Mouse (Mus musculus) natural killer cell, adult 2 months (primary cell): ENCODE data around the gene Telo2.
"Not testable (repeated sequence)": the region's sequence is repeated elsewhere in the genome, so short reads cannot be mapped to it uniquely, and the experiment has no call there.

Experiments
- DNase-seq, 2 experiments: peaks; one replicate each; pipeline ENCODE4 v3.0.0; 2022; ENCODE audit warnings: low spot score in 2 of 2

Telo2 gene

DNA sequence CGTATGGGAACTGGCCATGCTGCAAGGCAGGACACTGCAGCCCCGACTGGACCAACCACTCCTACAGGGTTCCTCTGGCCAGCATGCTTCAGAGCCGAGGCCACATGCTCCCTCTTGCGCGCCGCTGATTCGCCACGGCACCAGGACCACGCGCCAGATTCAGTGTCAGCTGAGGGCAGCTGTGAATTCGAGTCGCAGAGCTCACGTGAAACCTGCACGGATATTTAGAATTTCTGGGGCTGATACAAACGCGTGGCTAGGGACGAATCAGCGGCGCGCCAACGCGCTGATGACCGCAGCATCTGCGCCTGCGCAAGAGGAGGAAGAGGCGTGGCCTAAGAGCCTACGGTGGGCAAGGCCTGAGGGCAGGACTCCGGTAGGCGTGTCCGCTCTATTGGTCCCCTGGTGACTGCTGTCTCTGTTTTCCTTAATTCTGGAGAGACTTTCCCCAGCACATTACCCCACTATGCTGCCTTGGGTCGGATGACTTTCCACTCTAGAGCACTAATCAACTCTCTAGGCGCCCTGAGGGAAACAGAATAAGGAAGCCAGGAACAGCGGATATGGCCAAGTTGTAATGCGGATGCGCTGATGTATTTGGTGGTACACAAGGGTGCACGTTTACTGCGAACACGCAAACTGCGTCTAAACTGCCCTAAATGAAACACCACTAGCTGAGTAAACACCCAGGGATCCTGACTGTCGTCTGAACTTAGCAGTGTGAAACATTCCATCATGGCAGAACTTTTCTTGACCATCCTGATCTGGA, at the start of gene Telo2:
Telo2 (minus strand) TSS at position 304 of the 769 bp plus-strand sequence.
- peak; percentile 93 for DNase-seq

GRCm38 (mm10) chr17:25164770-25165169, 49.0 kb upstream of the Telo2 start:
- no peak for DNase-seq

DNA sequence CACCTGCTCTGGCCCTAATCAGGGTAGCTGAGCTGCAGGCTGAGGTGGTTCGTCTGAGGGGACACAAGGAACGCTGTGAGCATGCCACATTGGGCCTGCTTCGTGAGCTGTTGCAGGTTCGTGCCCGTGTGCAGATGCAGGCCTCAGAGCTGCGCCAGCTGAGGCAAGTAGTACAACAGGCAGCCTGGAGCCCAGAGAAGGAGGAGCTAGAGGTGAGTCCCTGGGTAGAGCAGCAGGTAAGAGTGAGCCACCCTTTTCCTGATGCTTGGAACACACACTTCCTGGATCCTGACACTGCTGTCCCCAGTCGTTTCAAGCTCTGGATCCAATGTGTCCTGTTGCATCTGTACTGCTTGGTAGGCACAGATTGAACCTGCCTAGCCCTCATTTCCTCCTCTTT, 47.6 kb upstream of the Telo2 start:
- DNase-seq = no peak

- DNase-seq = no peak
Measured at GRCm38 (mm10) chr17:25162161-25162560, 46.4 kb upstream of the Telo2 start, which contains the start of gene Ccdc154. Gene Ccdc154, plus strand, starts transcription at chr17:25162461.

- no peak for DNase-seq
Measured at GRCm38 (mm10) chr17:25139960-25140359, 24.2 kb upstream of the Telo2 start.

- DNase-seq = no peak
Measured at GRCm38 (mm10) chr17:25138803-25139202, 23.0 kb upstream of the Telo2 start.

DNA sequence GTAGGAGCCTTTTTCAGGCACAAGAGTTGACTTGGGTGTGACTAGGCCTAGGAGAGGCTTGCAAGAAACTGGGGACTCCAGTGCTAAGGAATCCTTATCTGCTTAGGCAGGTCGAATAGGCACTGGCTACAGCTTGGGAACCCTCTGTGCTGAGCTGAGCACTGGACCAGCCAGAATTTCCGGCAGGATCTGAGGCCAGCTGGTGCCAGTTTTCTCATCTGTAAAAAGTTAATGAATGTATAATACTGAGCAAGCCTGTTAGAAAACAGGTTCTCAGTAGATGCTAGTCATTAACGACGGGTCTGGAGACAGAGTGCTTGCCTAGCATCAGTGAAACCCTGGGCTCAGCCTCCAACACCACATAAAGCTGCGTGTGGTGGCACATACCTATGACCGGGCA, 19.9 kb upstream of the Telo2 start:
- DNase-seq = no peak

- DNase-seq = peak; percentile 79 to 91
Measured at GRCm38 (mm10) chr17:25133275-25133698, 17.5 kb upstream of the Telo2 start, which contains the start of gene Clcn7. Gene Clcn7, plus strand, starts transcription at chr17:25133391.

- no peak for DNase-seq
Measured at GRCm38 (mm10) chr17:25130060-25130459, 14.3 kb upstream of the Telo2 start.

DNA sequence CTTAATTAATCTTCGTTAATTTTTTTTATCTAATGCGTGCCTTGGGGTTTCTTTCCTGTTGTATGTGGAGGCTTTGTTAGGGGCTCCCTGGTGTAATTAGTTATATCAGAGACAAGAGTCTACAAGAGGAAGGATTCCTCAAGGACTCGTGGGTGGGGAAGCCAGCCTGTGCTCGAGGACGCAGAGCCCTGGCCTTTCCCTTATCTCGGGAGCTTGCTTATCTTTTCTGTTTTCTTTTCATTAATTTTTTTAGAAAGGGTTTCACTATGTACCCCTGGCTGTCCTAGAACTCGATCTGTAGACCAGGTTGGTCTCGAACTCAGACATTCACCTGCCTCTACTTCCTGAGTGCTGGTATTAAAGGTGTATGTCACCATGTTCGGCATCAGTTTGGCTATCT, 11.9 kb upstream of the Telo2 start:
- DNase-seq = no peak

- no peak for DNase-seq
Measured at GRCm38 (mm10) chr17:25127079-25127478, 11.3 kb upstream of the Telo2 start.

DNA sequence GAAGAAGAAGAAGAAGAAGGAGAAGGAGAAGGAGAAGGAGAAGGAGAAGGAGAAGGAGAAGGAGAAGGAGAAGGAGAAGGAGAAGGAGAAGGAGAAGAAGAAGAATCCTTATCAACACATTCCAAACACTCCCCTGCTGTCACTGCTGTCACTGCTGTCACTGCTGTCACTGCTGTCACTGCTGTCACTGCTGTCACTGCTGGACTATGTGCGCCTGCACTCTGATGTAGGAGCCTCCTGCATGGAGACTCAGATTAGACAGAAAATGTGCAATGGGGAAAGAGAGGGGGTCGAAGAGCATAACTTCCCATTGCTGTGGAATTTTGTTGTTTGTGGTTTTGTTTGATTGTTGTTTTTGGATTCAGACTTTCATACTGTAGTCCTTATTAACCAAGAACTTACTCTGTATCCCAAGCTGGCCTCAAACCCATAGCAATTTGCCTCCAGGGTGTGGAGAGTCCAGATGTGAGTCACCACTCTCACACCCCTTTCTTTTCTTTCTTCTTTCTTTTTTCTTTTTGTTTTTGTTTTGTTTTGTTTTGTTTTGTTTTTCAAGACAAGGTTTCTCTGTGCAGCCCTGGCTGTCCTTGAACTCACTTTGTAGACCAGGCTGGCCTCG, 9.8 kb upstream of the Telo2 start:
- not testable (repeated sequence) for DNase-seq

DNA sequence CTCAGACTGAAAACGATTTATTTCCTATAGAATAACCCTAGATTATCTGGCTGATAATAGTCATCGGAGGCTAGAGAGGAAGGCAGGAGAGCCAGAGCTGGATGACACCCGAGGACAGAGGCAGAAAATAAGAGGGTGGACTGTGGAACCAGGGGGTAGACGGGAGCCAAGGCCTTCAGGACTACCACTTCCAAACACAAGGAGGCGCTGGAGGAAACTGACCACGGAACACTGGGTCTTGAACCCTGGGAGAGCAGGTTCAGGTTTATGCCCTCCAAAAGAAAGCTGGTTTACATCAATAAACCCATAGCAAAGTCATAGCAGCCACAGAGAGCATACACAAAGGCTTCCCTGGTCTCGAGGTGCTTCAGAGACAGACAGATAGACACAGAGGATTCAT, 8.2 kb upstream of the Telo2 start:
- DNase-seq = peak; percentile 38 to 52

GRCm38 (mm10) chr17:25120406-25120805, 4.6 kb upstream of the Telo2 start, which contains the start of gene Ptx4:
Gene Ptx4, plus strand, starts transcription at chr17:25120760.
- no peak for DNase-seq

GRCm38 (mm10) chr17:25117263-25117662, 1.5 kb upstream of the Telo2 start:
- DNase-seq = peak; percentile 50 to 51

GRCm38 (mm10) chr17:25114908-25115645, 690 bp downstream of the Telo2 start:
- no peak for DNase-seq

- DNase-seq = no peak
Measured at GRCm38 (mm10) chr17:25112423-25112810, 3.4 kb downstream of the Telo2 start.

DNA sequence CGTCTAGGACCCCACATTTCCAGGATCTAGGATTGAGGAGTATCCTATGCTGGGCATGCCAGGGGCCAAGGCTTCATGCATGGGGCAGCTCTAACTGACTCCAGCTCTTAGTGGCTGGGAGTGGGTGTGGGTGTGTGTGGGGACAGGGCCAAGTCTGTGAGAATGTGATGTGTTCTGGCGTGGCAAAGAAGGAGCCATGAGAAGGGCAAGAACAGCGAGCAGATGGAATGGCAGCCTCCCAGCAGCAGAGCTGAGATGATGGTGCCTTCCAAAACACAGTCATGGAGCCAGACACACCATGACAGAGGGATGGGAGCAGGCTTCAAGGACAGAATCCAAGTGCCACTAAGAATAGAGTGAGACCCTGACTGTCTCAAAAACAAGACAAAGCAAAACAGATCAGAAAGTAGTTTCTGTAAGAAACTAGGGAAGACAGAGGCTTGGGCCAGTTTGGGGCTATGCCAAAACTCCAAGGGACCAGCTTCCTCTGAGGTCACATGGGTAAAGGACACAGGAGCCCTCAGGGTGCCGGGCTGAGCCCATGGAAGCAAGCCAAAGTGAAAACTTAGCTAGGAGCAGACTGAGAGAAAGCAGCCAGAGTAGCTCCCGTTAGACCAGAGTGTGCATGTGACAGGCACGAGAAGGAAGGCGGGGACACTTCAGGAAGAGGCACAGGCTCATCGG, 3.9 kb downstream of the Telo2 start:
- no peak for DNase-seq

DNA sequence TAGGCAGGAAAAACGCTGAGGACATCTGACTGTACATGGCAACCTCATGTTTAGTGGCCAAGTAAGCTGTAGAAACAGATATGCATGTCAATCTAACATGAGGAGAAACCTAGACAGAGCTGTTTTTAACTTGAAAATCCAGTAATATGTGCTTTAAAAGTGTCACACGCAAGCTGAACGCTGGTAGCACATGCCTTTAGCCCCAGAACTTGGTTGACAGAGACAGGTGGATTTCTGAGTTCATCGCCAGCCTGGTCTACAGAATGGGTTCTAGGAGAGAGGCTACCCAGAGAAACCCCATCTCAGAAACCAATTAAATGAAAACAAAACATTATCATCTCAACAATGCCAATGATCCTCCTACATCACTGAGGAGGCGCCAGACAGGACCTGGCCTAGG, 4.5 kb downstream of the Telo2 start:
- no peak for DNase-seq

DNA sequence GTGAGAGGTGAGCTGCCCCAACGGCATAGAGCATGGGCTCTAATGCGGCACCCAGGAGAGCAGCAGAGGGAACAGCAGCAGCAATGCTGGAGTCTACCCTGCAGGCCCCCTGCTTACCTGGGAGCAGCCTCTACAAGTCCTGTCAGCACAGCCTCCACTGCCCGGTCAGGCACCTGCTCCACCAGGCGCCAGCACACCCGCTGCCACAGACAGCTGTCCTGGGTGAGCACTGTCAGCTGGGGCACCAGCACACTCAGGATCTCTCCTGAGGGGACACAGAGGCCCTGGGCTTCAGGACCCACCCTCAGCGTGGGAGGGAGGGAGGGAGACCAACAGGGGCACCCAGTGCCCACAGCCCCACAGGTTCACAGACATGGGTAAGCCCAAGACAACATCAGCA, 5.2 kb downstream of the Telo2 start:
- DNase-seq = no peak

- peak; percentile 22 to 34 for DNase-seq
Measured at GRCm38 (mm10) chr17:25109578-25109977, 6.2 kb downstream of the Telo2 start.

DNA sequence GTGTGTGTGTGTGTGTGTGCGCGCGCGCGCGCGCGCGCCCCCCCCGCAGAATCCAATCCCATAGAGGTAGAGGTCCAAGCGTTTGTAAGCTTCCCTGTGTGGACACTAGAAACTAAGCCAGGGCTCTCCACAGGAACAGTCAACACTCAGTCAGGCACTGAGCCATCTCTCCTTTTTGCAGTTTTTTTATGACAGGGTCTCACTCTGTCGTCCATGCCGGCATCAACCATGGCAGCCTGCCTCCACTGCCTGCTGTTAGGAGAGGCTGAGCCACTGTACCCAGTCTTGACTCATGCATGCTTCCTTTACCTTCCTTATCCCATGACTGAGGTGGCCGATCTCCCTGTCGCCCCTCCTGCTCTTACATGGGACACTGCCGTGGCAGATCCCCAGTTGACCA, 8.0 kb downstream of the Telo2 start:
- DNase-seq = no peak
